ENCODE assay signal across 9 mouse cellular contexts in genomic region chr4:151983560-151983959, GRCm38 (mm10). TPM values are rescaled to one million over a fixed set of nuclear protein-coding genes. Genes with fewer than 3 reads are reported as not detected.
DNase-seq lines count a peak whose midpoint lies in the region; ATAC-seq and TF ChIP-seq lines count a peak whose summit lies in the region.
"Had no signal": no experiment of that assay in that cellular context is flagged by ENCODE, and none has a peak within 500 bp of the region (broad histone marks: within the 10 kb centered on the region; RNA-seq: fewer than 3 reads in every experiment).

No protein-coding gene starts in this region.

- peak; percentile 71 to 75 for DNase-seq in cerebellum, postnatal 10 days
- no peak for DNase-seq in kidney, postnatal 0 days (ENCODE audit: low spot score)
- DNase-seq in kidney, postnatal 36 days: no peak
- peak; percentile 76 for DNase-seq in embryonic facial prominence, embryonic 14.5 days (ENCODE audit: low spot score)
- DNase-seq in right cerebral cortex, postnatal 36 days (ENCODE audit: low spot score in 2 of 2): no peak
- DNase-seq in ovary, postnatal 10 days (ENCODE audit: low spot score): no peak
- DNase-seq: cerebellum, adult 2 months had no signal

- TF ChIP-seq CTCF in kidney, postnatal 0 days (IDR thresholded peaks at IDR 0.05; ENCODE audit: low read depth): no peak

- H3K27ac ChIP-seq in kidney, postnatal 0 days: 0 out of 2 replicates have a peak overlapping the region, but pooled peaks have one; percentile 15
- no peak overlapping the region for H3K27ac ChIP-seq in embryonic facial prominence, embryonic 14.5 days (replicated peaks; ENCODE audit: low read depth, low read length)
- H3K27ac ChIP-seq in limb, embryonic 15.5 days: peak overlapping the region; percentile 14; the same call in 1 of the 2 replicates

- no peak overlapping the region for H3K9ac ChIP-seq in kidney, postnatal 0 days (ENCODE audit: low read depth, low read length)
- 0 out of 2 replicates have a peak overlapping the region, but pooled peaks have one; percentile 5 for H3K9ac ChIP-seq in embryonic facial prominence, embryonic 14.5 days (ENCODE audit: low read depth, low read length)
- no peak overlapping the region for H3K9ac ChIP-seq in limb, embryonic 15.5 days

- 0 out of 2 replicates have a peak, but pooled peaks cover 13% of the 10 kb centered on the region for H3K36me3 ChIP-seq in kidney, postnatal 0 days (ENCODE audit: insufficient read depth, low read length)
- H3K36me3 ChIP-seq in embryonic facial prominence, embryonic 14.5 days (ENCODE audit: control insufficient read depth, insufficient read depth, low read length): peaks cover 51% of the 10 kb centered on the region
- peaks cover 62% of the 10 kb centered on the region for H3K36me3 ChIP-seq in limb, embryonic 15.5 days

- H3K4me1 ChIP-seq in kidney, postnatal 0 days (replicated peaks; ENCODE audit: insufficient read depth, low read length): peaks cover 12% of the 10 kb centered on the region; the same call in 1 of the 2 replicates
- peaks cover 10% of the 10 kb centered on the region for H3K4me1 ChIP-seq in embryonic facial prominence, embryonic 14.5 days (ENCODE audit: control insufficient read depth, insufficient read depth, low read length)
- peaks cover 38% of the 10 kb centered on the region for H3K4me1 ChIP-seq in limb, embryonic 15.5 days

- ATAC-seq in cerebellum, adult (ENCODE audit: insufficient number of reproducible peaks, low FRiP score, low TSS enrichment): no peak
- ATAC-seq in kidney, postnatal 0 days (replicated peaks; ENCODE audit: low FRiP score, low read depth): peak; percentile 63
- ATAC-seq in embryonic facial prominence, embryonic 14.5 days (ENCODE audit: low read depth): peak; percentile 70
- peak; percentile 62; the same call in 1 of the 2 replicates for ATAC-seq in limb, embryonic 15.5 days (ENCODE audit: insufficient number of reproducible peaks, low FRiP score, low TSS enrichment, low read depth)

- no peaks in the 10 kb centered on the region for H3K27me3 ChIP-seq in kidney, postnatal 0 days (ENCODE audit: insufficient read depth, low read length)
- H3K27me3 ChIP-seq in embryonic facial prominence, embryonic 14.5 days (replicated peaks; ENCODE audit: control insufficient read depth, insufficient read depth, low read length): no peaks in the 10 kb centered on the region
- no peaks in the 10 kb centered on the region for H3K27me3 ChIP-seq in limb, embryonic 15.5 days

- WGBS in kidney, postnatal 0 days: 24% methylated on average over 9 of the region's 9 CpGs
- WGBS in embryonic facial prominence, embryonic 14.5 days: 25% methylated on average over 4 of the region's 9 CpGs
- 34% methylated on average over 8 of the region's 9 CpGs for WGBS in limb, embryonic 15.5 days

- H3K4me3 ChIP-seq in kidney, postnatal 0 days (replicated peaks; ENCODE audit: low read depth, low read length): no peak overlapping the region
- H3K4me3 ChIP-seq in embryonic facial prominence, embryonic 14.5 days (ENCODE audit: low read depth, low read length): 0 out of 2 replicates have a peak overlapping the region, but pooled peaks have one; percentile 6
- peak overlapping the region; percentile 14; the same call in 1 of the 2 replicates for H3K4me3 ChIP-seq in limb, embryonic 15.5 days

- H3K9me3 ChIP-seq in kidney, postnatal 0 days (replicated peaks; ENCODE audit: low read length): no peaks in the 10 kb centered on the region
- no peaks in the 10 kb centered on the region for H3K9me3 ChIP-seq in embryonic facial prominence, embryonic 14.5 days (ENCODE audit: control insufficient read depth, low read length)
- no peaks in the 10 kb centered on the region for H3K9me3 ChIP-seq in limb, embryonic 15.5 days

- H3K4me2 ChIP-seq in kidney, postnatal 0 days (ENCODE audit: low read length): 0 out of 2 replicates have a peak overlapping the region, but pooled peaks have one; percentile 23
- H3K4me2 ChIP-seq in embryonic facial prominence, embryonic 14.5 days (ENCODE audit: low read depth, low read length): no peak overlapping the region
- H3K4me2 ChIP-seq in limb, embryonic 15.5 days: no peak overlapping the region

RNA-seq across cellular contexts. Expression of gene Thap3, which starts 5.2 kb away (rescaled TPM):
- 34.5 and 35.1 TPM in 2 replicates for polyA plus RNA-seq in kidney, postnatal 0 days (2015; fragmentation: Nextera tagmentation; extraction: Ambion mirVana)
- 31.7 and 32.7 TPM in 2 replicates for polyA plus RNA-seq in embryonic facial prominence, embryonic 14.5 days (2014; fragmentation: Nextera tagmentation; extraction: Ambion mirVana)
- polyA plus RNA-seq in limb, embryonic 15.5 days (2015; fragmentation: Nextera tagmentation; extraction: Ambion mirVana): 45.6 and 50.9 TPM in 2 replicates

RNA-seq across cellular contexts. Expression of gene Phf13, which starts 12.5 kb away (rescaled TPM):
- polyA plus RNA-seq in kidney, postnatal 0 days (2015; fragmentation: Nextera tagmentation; extraction: Ambion mirVana): 23.6 and 23.7 TPM in 2 replicates
- polyA plus RNA-seq in embryonic facial prominence, embryonic 14.5 days (2014; fragmentation: Nextera tagmentation; extraction: Ambion mirVana): 30.1 and 32.6 TPM in 2 replicates
- 28.4 and 34.2 TPM in 2 replicates for polyA plus RNA-seq in limb, embryonic 15.5 days (2015; fragmentation: Nextera tagmentation; extraction: Ambion mirVana)

RNA-seq across cellular contexts. Expression of gene Klhl21, which starts 25.0 kb away (rescaled TPM):
- 10.7 and 11.2 TPM in 2 replicates for polyA plus RNA-seq in kidney, postnatal 0 days (2015; fragmentation: Nextera tagmentation; extraction: Ambion mirVana)
- polyA plus RNA-seq in embryonic facial prominence, embryonic 14.5 days (2014; fragmentation: Nextera tagmentation; extraction: Ambion mirVana): 10.9 and 11.2 TPM in 2 replicates
- 16.2 and 19.7 TPM in 2 replicates for polyA plus RNA-seq in limb, embryonic 15.5 days (2015; fragmentation: Nextera tagmentation; extraction: Ambion mirVana)

RNA-seq across cellular contexts. Expression of gene Zbtb48, which starts 43.9 kb away (rescaled TPM):
- polyA plus RNA-seq in kidney, postnatal 0 days (2015; fragmentation: Nextera tagmentation; extraction: Ambion mirVana): 14.4 and 16.3 TPM in 2 replicates
- polyA plus RNA-seq in embryonic facial prominence, embryonic 14.5 days (2014; fragmentation: Nextera tagmentation; extraction: Ambion mirVana): 19.0 and 19.9 TPM in 2 replicates
- polyA plus RNA-seq in limb, embryonic 15.5 days (2015; fragmentation: Nextera tagmentation; extraction: Ambion mirVana): 17.2 and 19.5 TPM in 2 replicates

RNA-seq across cellular contexts. Expression of gene Dnajc11, which starts 50.1 kb away (rescaled TPM):
- 48.4 and 56.1 TPM in 2 replicates for polyA plus RNA-seq in kidney, postnatal 0 days (2015; fragmentation: Nextera tagmentation; extraction: Ambion mirVana)
- polyA plus RNA-seq in embryonic facial prominence, embryonic 14.5 days (2014; fragmentation: Nextera tagmentation; extraction: Ambion mirVana): 47.5 and 53.1 TPM in 2 replicates
- 58.3 and 61.6 TPM in 2 replicates for polyA plus RNA-seq in limb, embryonic 15.5 days (2015; fragmentation: Nextera tagmentation; extraction: Ambion mirVana)

Comparison
In these comparisons a context has a peak if more than half of its experiments do, and no peak if none do; other contexts are left out.
1. DNase-seq: peak in cerebellum, postnatal 10 days (2 of 2) and embryonic facial prominence, embryonic 14.5 days (single experiment); none in kidney, postnatal 0 days (single experiment), kidney, postnatal 36 days (0 of 2), right cerebral cortex, postnatal 36 days (0 of 2) and ovary, postnatal 10 days (single experiment).